Mouse (Mus musculus): ENCODE measurements around the gene Hmcn1.

- no peak for TF ChIP-seq EP300 (IDR thresholded peaks at IDR 0.05; ENCODE audit: insufficient read depth, low read depth, low read length)
- TF ChIP-seq POLR2A (IDR thresholded peaks at IDR 0.05; ENCODE audit: insufficient read depth, low read depth, low read length) = no peak
- no peak for TF ChIP-seq CTCF (IDR thresholded peaks at IDR 0.05)
Observed at GRCm38 (mm10) chr1:151038566-151038965, 45.3 kb upstream of the Hmcn1 start.

Data from heart, adult 2 months (tissue).